Mouse (Mus musculus): Measurements from ENCODE around the gene Umps. TPM values are rescaled to one million over a fixed set of nuclear protein-coding genes. Genes with fewer than 3 reads are reported as not detected.
A peak's percentile ranks its signal among the peaks of the same experiment; 100 is the strongest.

Gene Umps
- polyA plus RNA-seq, 1 experiment from 2014 or later = 62.9 TPM

DNA sequence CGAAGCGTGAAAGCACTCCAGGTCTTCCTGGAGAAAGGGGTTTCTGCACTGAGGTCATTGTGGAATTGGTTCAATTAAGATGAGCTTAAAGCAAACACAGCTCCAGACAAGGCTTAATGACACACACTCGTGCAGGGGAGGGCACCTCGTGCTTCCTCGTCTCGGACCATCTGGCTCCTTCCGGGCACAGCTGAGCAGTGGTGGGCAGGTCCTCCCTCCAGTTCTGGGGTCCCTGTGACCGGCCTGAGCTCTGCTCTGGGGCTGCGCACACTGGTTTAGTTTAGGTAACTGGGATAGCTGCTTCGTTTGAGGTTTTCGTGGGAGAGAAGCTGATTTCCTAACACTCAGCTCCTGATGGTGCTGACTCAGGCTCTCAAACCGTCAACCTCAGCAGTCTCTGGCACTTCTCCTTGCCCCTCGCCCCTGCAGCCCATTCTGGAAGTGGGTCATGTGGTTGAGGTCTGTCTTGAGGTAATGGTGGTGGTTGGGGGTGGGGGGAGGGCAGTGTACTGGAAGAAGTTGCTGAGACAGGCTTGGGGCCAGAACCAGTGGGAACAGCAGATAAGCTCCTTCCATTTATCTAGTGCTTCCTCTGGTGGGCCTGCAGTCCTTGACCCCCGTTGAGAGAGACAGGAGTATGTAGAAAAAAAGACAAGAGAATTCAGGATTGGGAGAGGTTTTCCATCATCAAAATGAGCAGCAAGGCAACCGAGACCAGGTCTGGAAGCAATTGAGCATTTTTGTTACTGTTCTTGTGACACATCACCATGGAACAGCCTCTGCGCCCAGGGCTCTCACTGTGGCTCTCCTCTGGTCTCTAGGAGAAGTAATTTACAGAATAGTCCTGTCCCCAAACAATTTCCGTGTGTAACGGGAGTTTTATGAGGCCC is 44.5 kb downstream of the Umps start:
- H3K36me3 ChIP-seq (ENCODE audit: control insufficient read depth, insufficient read depth, low read length) = 0 out of 2 replicates have a peak, but pooled peaks cover 5% of the 10 kb centered on the region
- 0 out of 2 replicates have a peak overlapping the region, but pooled peaks have one; percentile 5 for H3K4me2 ChIP-seq (replicated peaks; ENCODE audit: low read depth, low read length)
- no peaks in the 10 kb centered on the region for H3K27me3 ChIP-seq (ENCODE audit: control insufficient read depth, insufficient read depth, low read length)
- H3K9me3 ChIP-seq (ENCODE audit: control insufficient read depth, low read depth, low read length) = no peaks in the 10 kb centered on the region
- no peak overlapping the region for H3K4me3 ChIP-seq (ENCODE audit: low read depth, low read length)
- H3K27ac ChIP-seq (ENCODE audit: low read length) = peak overlapping the region; percentile 72
- ATAC-seq (ENCODE audit: insufficient number of reproducible peaks, insufficient read depth, low FRiP score, low read depth) = no peak
- 39% methylated on average over 18 of the region's 18 CpGs for WGBS
- H3K4me1 ChIP-seq (ENCODE audit: control insufficient read depth, insufficient read depth, low read length) = peaks cover 26% of the 10 kb centered on the region
- H3K9ac ChIP-seq (replicated peaks; ENCODE audit: low read depth, low read length) = no peak overlapping the region

DNA sequence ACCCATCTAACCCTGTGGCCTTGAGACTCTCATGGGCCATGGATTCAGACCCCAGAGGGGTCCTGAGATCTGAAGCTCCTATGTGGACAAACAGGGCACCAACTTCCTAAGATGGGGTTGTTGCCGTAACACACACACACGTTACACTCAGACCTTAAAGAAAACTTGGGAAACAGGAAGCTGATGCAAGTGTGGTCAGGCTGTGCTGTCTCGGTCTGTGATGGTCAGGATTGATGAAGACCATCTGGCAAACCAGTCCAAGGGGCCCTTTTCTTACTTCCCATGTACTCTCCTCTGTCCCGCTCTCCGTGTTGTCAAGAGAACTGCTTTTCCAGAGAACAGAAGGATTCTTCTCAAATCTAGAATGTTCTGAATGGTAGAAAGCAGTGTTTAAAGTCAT is 45.3 kb downstream of the Umps start:
- Histone ChIP-seq H3K9me3 (ENCODE audit: control insufficient read depth, low read depth, low read length) (no peaks in the 10 kb centered on the region), H3K4me1 (ENCODE audit: control insufficient read depth, insufficient read depth, low read length) (peaks cover 33% of the 10 kb centered on the region), H3K36me3 (ENCODE audit: control insufficient read depth, insufficient read depth, low read length) (0 out of 2 replicates have a peak, but pooled peaks cover 5% of the 10 kb centered on the region), H3K4me2 (replicated peaks; ENCODE audit: low read depth, low read length) (no peak overlapping the region), H3K4me3 (ENCODE audit: low read depth, low read length) (no peak overlapping the region), H3K27me3 (ENCODE audit: control insufficient read depth, insufficient read depth, low read length) (no peaks in the 10 kb centered on the region), H3K27ac (ENCODE audit: low read length) (peak overlapping the region; percentile 72; the same call in 1 of the 2 replicates), H3K9ac (replicated peaks; ENCODE audit: low read depth, low read length) (no peak overlapping the region)
- 45% methylated on average over 5 of the region's 5 CpGs for WGBS
- no peak for ATAC-seq (ENCODE audit: insufficient number of reproducible peaks, insufficient read depth, low FRiP score, low read depth)

DNA sequence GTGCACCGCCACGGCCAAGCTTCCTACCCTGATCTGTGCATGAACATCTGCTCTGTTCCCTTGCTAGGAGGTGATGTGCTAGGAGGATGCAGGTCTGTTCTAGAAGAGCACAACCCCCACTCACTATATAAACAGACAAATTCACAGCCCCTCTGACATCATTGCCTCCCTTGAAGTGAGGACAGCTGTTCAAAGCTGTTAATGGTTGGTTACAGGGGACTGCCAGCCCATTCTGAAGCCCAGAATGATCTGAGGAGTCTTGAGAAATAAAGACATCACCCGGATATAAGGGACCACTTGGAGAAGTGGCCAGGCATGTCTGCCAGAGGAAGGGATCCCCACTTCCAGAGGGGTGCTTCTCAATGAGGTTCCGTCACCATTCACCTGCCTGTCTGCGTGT is 48.9 kb downstream of the Umps start:
- no peak overlapping the region for H3K4me3 ChIP-seq (ENCODE audit: low read depth, low read length)
- H3K4me2 ChIP-seq (replicated peaks; ENCODE audit: low read depth, low read length) = no peak overlapping the region
- H3K36me3 ChIP-seq (ENCODE audit: control insufficient read depth, insufficient read depth, low read length) = peaks cover 7% of the 10 kb centered on the region; the same call in 1 of the 2 replicates
- no peaks in the 10 kb centered on the region for H3K27me3 ChIP-seq (ENCODE audit: control insufficient read depth, insufficient read depth, low read length)
- H3K27ac ChIP-seq (ENCODE audit: low read length) = peak overlapping the region; percentile 68
- H3K9me3 ChIP-seq (ENCODE audit: control insufficient read depth, low read depth, low read length) = no peaks in the 10 kb centered on the region
- 75% methylated on average over 5 of the region's 5 CpGs for WGBS
- peaks cover 39% of the 10 kb centered on the region for H3K4me1 ChIP-seq (ENCODE audit: control insufficient read depth, insufficient read depth, low read length)
- H3K9ac ChIP-seq (replicated peaks; ENCODE audit: low read depth, low read length) = no peak overlapping the region
- no peak for ATAC-seq (ENCODE audit: insufficient number of reproducible peaks, insufficient read depth, low FRiP score, low read depth)

DNA sequence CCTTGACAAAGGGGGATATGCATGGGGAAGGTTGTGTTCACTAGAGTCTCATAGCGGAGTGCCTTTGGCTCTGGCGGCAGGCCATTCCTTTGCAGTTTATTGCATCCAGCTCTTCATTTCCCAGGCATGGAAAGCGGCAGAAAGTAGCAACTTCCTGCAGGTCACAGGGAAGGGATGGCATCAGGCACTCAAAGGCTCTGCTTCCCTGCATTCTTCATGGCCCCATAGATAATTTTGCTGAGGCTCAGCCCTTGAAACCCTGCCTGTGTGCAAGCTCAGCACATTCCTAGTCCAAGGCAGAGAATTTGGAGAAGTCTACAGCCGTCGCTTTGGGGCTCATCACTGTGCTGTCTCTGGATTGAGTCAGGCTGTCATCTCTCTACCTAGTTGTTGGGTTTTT is 49.4 kb downstream of the Umps start:
- H3K9me3 ChIP-seq (ENCODE audit: control insufficient read depth, low read depth, low read length) = no peaks in the 10 kb centered on the region
- ATAC-seq (ENCODE audit: insufficient number of reproducible peaks, insufficient read depth, low FRiP score, low read depth) = no peak
- H3K4me1 ChIP-seq (ENCODE audit: control insufficient read depth, insufficient read depth, low read length) = peaks cover 35% of the 10 kb centered on the region
- H3K4me3 ChIP-seq (ENCODE audit: low read depth, low read length) = no peak overlapping the region
- peak overlapping the region; percentile 68 for H3K27ac ChIP-seq (ENCODE audit: low read length)
- H3K4me2 ChIP-seq (replicated peaks; ENCODE audit: low read depth, low read length) = no peak overlapping the region
- H3K9ac ChIP-seq (replicated peaks; ENCODE audit: low read depth, low read length) = no peak overlapping the region
- no peaks in the 10 kb centered on the region for H3K27me3 ChIP-seq (ENCODE audit: control insufficient read depth, insufficient read depth, low read length)
- H3K36me3 ChIP-seq (ENCODE audit: control insufficient read depth, insufficient read depth, low read length) = peaks cover 7% of the 10 kb centered on the region; the same call in 1 of the 2 replicates
- WGBS = 53% methylated on average over 5 of the region's 5 CpGs

DNA sequence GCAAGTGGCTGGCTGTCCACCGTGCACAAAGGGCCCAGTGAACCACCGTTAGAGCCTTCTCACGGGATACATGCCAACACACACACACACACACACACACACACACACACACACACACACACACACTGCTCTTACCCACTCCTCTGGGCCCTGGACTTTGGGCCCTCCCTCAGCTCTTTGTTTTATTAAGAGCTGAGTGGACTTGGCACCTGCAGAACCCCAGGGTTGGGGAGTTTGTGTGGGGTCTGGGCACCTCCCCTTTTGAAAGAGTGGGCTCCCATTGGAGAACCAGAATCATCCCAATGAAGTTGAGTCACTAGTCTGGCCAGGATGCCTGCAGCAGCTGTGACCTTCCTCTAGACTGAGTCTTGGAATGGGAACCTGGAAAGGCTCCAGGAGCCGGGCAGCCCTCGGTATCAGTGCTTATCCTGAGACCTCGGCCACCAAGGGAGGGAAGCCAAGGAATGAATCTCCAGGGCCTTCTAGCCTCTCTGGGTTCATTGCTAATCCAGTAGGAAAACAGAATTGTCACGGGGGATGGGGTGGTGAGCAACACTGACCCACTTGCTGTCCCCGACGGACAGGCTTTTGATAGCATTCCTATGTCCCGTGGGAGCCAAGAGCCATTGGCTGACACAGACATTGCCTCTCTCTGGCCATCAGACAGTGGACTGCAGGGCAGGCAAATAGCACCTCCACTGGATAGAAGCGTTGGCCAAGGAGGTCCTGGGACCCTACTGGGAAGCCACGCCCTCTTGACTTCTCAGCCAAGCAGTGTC is 50.2 kb downstream of the Umps start:
- Histone ChIP-seq H3K36me3 (ENCODE audit: control insufficient read depth, insufficient read depth, low read length) (peaks cover 7% of the 10 kb centered on the region; the same call in 1 of the 2 replicates), H3K27ac (ENCODE audit: low read length) (peak overlapping the region; percentile 68), H3K27me3 (ENCODE audit: control insufficient read depth, insufficient read depth, low read length) (no peaks in the 10 kb centered on the region), H3K9me3 (ENCODE audit: control insufficient read depth, low read depth, low read length) (no peaks in the 10 kb centered on the region), H3K4me2 (replicated peaks; ENCODE audit: low read depth, low read length) (no peak overlapping the region), H3K4me3 (ENCODE audit: low read depth, low read length) (no peak overlapping the region), H3K4me1 (ENCODE audit: control insufficient read depth, insufficient read depth, low read length) (peaks cover 27% of the 10 kb centered on the region), H3K9ac (replicated peaks; ENCODE audit: low read depth, low read length) (no peak overlapping the region)
- WGBS = 62% methylated on average over 12 of the region's 12 CpGs
- no peak for ATAC-seq (ENCODE audit: insufficient number of reproducible peaks, insufficient read depth, low FRiP score, low read depth)

DNA sequence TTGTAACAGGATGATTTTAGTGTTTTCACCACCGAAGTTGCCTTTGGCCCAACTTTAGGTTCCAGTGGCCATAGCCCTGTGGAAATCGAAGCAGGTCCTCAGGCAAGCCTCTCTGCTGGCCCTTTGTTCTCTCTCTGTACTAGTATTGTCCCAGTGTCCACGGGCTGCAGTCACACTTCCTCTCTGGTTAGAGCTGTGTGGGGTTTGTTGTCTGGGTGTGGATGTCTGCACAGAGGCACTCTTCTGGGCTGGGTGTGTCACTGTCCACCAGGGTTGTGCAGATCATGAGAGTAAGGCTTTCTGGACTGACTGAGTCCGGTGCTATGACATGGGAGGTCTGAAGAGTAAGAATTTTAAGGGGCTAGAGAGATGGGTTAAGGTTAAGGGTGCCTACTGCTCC is 51.8 kb downstream of the Umps start:
- no peaks in the 10 kb centered on the region for H3K27me3 ChIP-seq (ENCODE audit: control insufficient read depth, insufficient read depth, low read length)
- peaks cover 9% of the 10 kb centered on the region for H3K36me3 ChIP-seq (ENCODE audit: control insufficient read depth, insufficient read depth, low read length)
- no peak overlapping the region for H3K27ac ChIP-seq (ENCODE audit: low read length)
- H3K9ac ChIP-seq (replicated peaks; ENCODE audit: low read depth, low read length) = no peak overlapping the region
- WGBS = 80% methylated on average over 4 of the region's 4 CpGs
- ATAC-seq (ENCODE audit: insufficient number of reproducible peaks, insufficient read depth, low FRiP score, low read depth) = no peak
- H3K4me1 ChIP-seq (ENCODE audit: control insufficient read depth, insufficient read depth, low read length) = peaks cover 22% of the 10 kb centered on the region
- H3K4me3 ChIP-seq (ENCODE audit: low read depth, low read length) = no peak overlapping the region
- no peaks in the 10 kb centered on the region for H3K9me3 ChIP-seq (ENCODE audit: control insufficient read depth, low read depth, low read length)
- H3K4me2 ChIP-seq (replicated peaks; ENCODE audit: low read depth, low read length) = no peak overlapping the region

DNA sequence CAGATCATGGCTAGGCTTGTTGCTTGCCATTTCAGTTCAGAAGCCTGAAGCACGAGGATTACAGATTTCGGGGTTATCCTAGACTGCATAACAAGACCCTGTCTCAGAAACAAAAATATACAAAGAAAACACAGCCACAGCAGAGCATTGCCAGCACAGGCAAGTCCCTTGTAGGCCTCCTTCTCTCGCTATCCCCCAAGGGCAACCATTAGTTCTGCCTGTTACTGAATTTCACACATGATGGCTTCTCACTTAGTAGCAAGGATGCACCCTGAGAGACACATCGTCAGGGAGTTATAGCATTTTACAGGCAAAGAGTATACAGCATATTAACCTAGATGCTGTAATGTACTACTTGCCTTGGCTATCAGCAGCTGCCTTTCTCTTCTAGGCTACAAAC is 58.6 kb downstream of the Umps start:
- Histone ChIP-seq H3K4me1 (ENCODE audit: control insufficient read depth, insufficient read depth, low read length) (peaks cover 8% of the 10 kb centered on the region; the same call in 1 of the 2 replicates), H3K4me3 (ENCODE audit: low read depth, low read length) (no peak overlapping the region), H3K9me3 (ENCODE audit: control insufficient read depth, low read depth, low read length) (no peaks in the 10 kb centered on the region), H3K36me3 (ENCODE audit: control insufficient read depth, insufficient read depth, low read length) (peaks cover 5% of the 10 kb centered on the region; the same call in 1 of the 2 replicates), H3K27ac (ENCODE audit: low read length) (no peak overlapping the region), H3K9ac (replicated peaks; ENCODE audit: low read depth, low read length) (no peak overlapping the region), H3K27me3 (ENCODE audit: control insufficient read depth, insufficient read depth, low read length) (no peaks in the 10 kb centered on the region), H3K4me2 (replicated peaks; ENCODE audit: low read depth, low read length) (no peak overlapping the region)
- 85% methylated on average over 4 of the region's 4 CpGs for WGBS
- no peak for ATAC-seq (ENCODE audit: insufficient number of reproducible peaks, insufficient read depth, low FRiP score, low read depth)
